24 mouse cellular contexts compared by ENCODE assay signal in genomic region chr11:70031321-70031670, GRCm38 (mm10). TPM values are rescaled to one million over a fixed set of nuclear protein-coding genes. Genes with fewer than 3 reads are reported as not detected.
DNase-seq lines count a peak whose midpoint lies in the region; ATAC-seq and TF ChIP-seq lines count a peak whose summit lies in the region.
"Had no signal": no experiment of that assay in that cellular context is flagged by ENCODE, and none has a peak within 500 bp of the region (broad histone marks: within the 10 kb centered on the region; RNA-seq: fewer than 3 reads in every experiment).

No protein-coding gene starts in this region.

- H3K9ac ChIP-seq in forebrain, embryonic 15.5 days (replicated peaks), result no peak overlapping the region
- H3K9ac ChIP-seq in forebrain, postnatal 0 days, result no peak overlapping the region
- no peak overlapping the region for H3K9ac ChIP-seq in hindbrain, embryonic 15.5 days
- H3K9ac ChIP-seq in hindbrain, embryonic 14.5 days, result no peak overlapping the region
- H3K9ac ChIP-seq in neural tube, embryonic 13.5 days, result no peak overlapping the region
- H3K9ac ChIP-seq: embryonic facial prominence, embryonic 15.5 days; heart, embryonic 13.5 days; intestine, embryonic 15.5 days had no signal

- H3K27me3 ChIP-seq in forebrain, embryonic 15.5 days, result no peaks in the 10 kb centered on the region
- no peaks in the 10 kb centered on the region for H3K27me3 ChIP-seq in forebrain, postnatal 0 days (ENCODE audit: insufficient read depth, low read length)
- no peaks in the 10 kb centered on the region for H3K27me3 ChIP-seq in hindbrain, embryonic 15.5 days
- no peaks in the 10 kb centered on the region for H3K27me3 ChIP-seq in hindbrain, embryonic 14.5 days (ENCODE audit: control insufficient read depth, insufficient read depth, low read length)
- no peaks in the 10 kb centered on the region for H3K27me3 ChIP-seq in neural tube, embryonic 13.5 days
- H3K27me3 ChIP-seq: embryonic facial prominence, embryonic 15.5 days; intestine, embryonic 15.5 days had no signal

- ATAC-seq in forebrain, embryonic 15.5 days (replicated peaks), result no peak
- ATAC-seq in forebrain, postnatal 0 days, result no peak
- ATAC-seq in hindbrain, embryonic 15.5 days (ENCODE audit: low FRiP score, low read depth), result no peak
- no peak for ATAC-seq in hindbrain, embryonic 14.5 days (ENCODE audit: low FRiP score)
- ATAC-seq in neural tube, embryonic 13.5 days (ENCODE audit: low read depth), result no peak
- ATAC-seq: intestine, embryonic 15.5 days had no signal

- DNase-seq in cerebellum, adult 9-11 months, result peak; percentile 47
- no peak for DNase-seq in cerebellum, postnatal 4 days (ENCODE audit: low spot score in 2 of 2)
- no peak for DNase-seq in forebrain, postnatal 0 days
- DNase-seq in hindbrain, embryonic 14.5 days (ENCODE audit: low spot score), result no peak
- DNase-seq in neural tube, embryonic 10.5 days (ENCODE audit: extremely low spot score, low spot score), result no peak
- DNase-seq: adrenal gland, postnatal 10 days; cerebellum, adult 11 months; cerebellum, adult 9-10 months; embryo, embryonic 11 days; gastrocnemius, adult 2 months; gastrocnemius, postnatal 25 days; heart, postnatal 4 days; kidney, adult 18-20 months had no signal

- TF ChIP-seq CTCF in forebrain, postnatal 0 days (IDR thresholded peaks at IDR 0.05; ENCODE audit: low read depth), result no peak

- peaks cover 26% of the 10 kb centered on the region for H3K36me3 ChIP-seq in forebrain, embryonic 15.5 days
- H3K36me3 ChIP-seq in forebrain, postnatal 0 days (ENCODE audit: insufficient read depth), result peaks cover 36% of the 10 kb centered on the region
- peaks cover 33% of the 10 kb centered on the region for H3K36me3 ChIP-seq in hindbrain, embryonic 15.5 days
- peaks cover 50% of the 10 kb centered on the region for H3K36me3 ChIP-seq in hindbrain, embryonic 14.5 days (replicated peaks; ENCODE audit: control insufficient read depth, insufficient read depth)
- peaks cover 49% of the 10 kb centered on the region for H3K36me3 ChIP-seq in neural tube, embryonic 13.5 days

- peak overlapping the region; percentile 95; the same call in 1 of the 2 replicates for H3K27ac ChIP-seq in forebrain, embryonic 15.5 days (replicated peaks)
- H3K27ac ChIP-seq in forebrain, postnatal 0 days (ENCODE audit: low read depth, low read length), result no peak overlapping the region
- H3K27ac ChIP-seq in hindbrain, embryonic 15.5 days (replicated peaks), result 0 out of 2 replicates have a peak overlapping the region, but pooled peaks have one; percentile 25
- no peak overlapping the region for H3K27ac ChIP-seq in hindbrain, embryonic 14.5 days
- H3K27ac ChIP-seq in neural tube, embryonic 13.5 days (replicated peaks), result peak overlapping the region; percentile 5; the same call in 1 of the 2 replicates
- H3K27ac ChIP-seq: embryonic facial prominence, embryonic 15.5 days; gastrocnemius, adult 2 months; heart, embryonic 13.5 days; intestine, embryonic 15.5 days had no signal

- 97% methylated on average over 11 of the region's 11 CpGs for WGBS in forebrain, embryonic 15.5 days
- 91% methylated on average over 11 of the region's 11 CpGs for WGBS in forebrain, postnatal 0 days
- 95% methylated on average over 11 of the region's 11 CpGs for WGBS in hindbrain, embryonic 15.5 days
- WGBS in hindbrain, embryonic 14.5 days, result 94% methylated on average over 11 of the region's 11 CpGs
- 95% methylated on average over 11 of the region's 11 CpGs for WGBS in neural tube, embryonic 13.5 days

- H3K9me3 ChIP-seq in forebrain, embryonic 15.5 days, result no peaks in the 10 kb centered on the region
- H3K9me3 ChIP-seq in forebrain, postnatal 0 days (ENCODE audit: low read length), result no peaks in the 10 kb centered on the region
- H3K9me3 ChIP-seq in hindbrain, embryonic 15.5 days, result no peaks in the 10 kb centered on the region
- no peaks in the 10 kb centered on the region for H3K9me3 ChIP-seq in hindbrain, embryonic 14.5 days (ENCODE audit: control insufficient read depth, low read length)
- H3K9me3 ChIP-seq in neural tube, embryonic 13.5 days, result no peaks in the 10 kb centered on the region
- H3K9me3 ChIP-seq: embryonic facial prominence, embryonic 15.5 days; heart, embryonic 13.5 days; intestine, embryonic 15.5 days had no signal

- peaks cover 49% of the 10 kb centered on the region for H3K4me1 ChIP-seq in forebrain, embryonic 15.5 days
- H3K4me1 ChIP-seq in forebrain, postnatal 0 days (ENCODE audit: insufficient read depth), result peaks cover 29% of the 10 kb centered on the region
- peaks cover 45% of the 10 kb centered on the region for H3K4me1 ChIP-seq in hindbrain, embryonic 15.5 days (replicated peaks)
- H3K4me1 ChIP-seq in hindbrain, embryonic 14.5 days (replicated peaks; ENCODE audit: control insufficient read depth, insufficient read depth, low read length), result peaks cover 38% of the 10 kb centered on the region
- H3K4me1 ChIP-seq in neural tube, embryonic 13.5 days (replicated peaks), result peaks cover 51% of the 10 kb centered on the region

- H3K4me3 ChIP-seq in forebrain, embryonic 15.5 days, result no peak overlapping the region
- H3K4me3 ChIP-seq in forebrain, postnatal 0 days (ENCODE audit: low read depth, low read length), result no peak overlapping the region
- H3K4me3 ChIP-seq in hindbrain, embryonic 15.5 days, result no peak overlapping the region
- H3K4me3 ChIP-seq in hindbrain, embryonic 14.5 days (replicated peaks; ENCODE audit: low read length), result no peak overlapping the region
- H3K4me3 ChIP-seq in neural tube, embryonic 13.5 days, result no peak overlapping the region
- H3K4me3 ChIP-seq: embryonic facial prominence, embryonic 15.5 days; erythroblast, embryonic 14.5 days; gastrocnemius, adult 2 months; heart, embryonic 13.5 days; intestine, embryonic 15.5 days had no signal

- no peak overlapping the region for H3K4me2 ChIP-seq in forebrain, embryonic 15.5 days (replicated peaks)
- H3K4me2 ChIP-seq in forebrain, postnatal 0 days (ENCODE audit: low read depth), result no peak overlapping the region
- H3K4me2 ChIP-seq in hindbrain, embryonic 15.5 days, result no peak overlapping the region
- H3K4me2 ChIP-seq in hindbrain, embryonic 14.5 days (replicated peaks), result no peak overlapping the region
- no peak overlapping the region for H3K4me2 ChIP-seq in neural tube, embryonic 13.5 days
- H3K4me2 ChIP-seq: embryonic facial prominence, embryonic 15.5 days; heart, embryonic 13.5 days; intestine, embryonic 15.5 days had no signal

RNA-seq across cellular contexts. Expression of gene Dlg4, which starts 14.6 kb away (rescaled TPM):
- polyA plus RNA-seq in forebrain, embryonic 15.5 days (2015; fragmentation: Nextera tagmentation; extraction: Ambion mirVana), result 27.8 and 29.8 TPM in 2 replicates
- total RNA-seq in forebrain, postnatal 0 days (2014; rRNA removed), result 214 and 230 TPM in 2 replicates
- 12.1 and 14.3 TPM in 2 replicates for polyA plus RNA-seq in forebrain, postnatal 0 days (2015; fragmentation: Nextera tagmentation; extraction: Ambion mirVana)
- 23.8 and 24.1 TPM in 2 replicates for polyA plus RNA-seq in hindbrain, embryonic 15.5 days (2015; fragmentation: Nextera tagmentation; extraction: Ambion mirVana)
- polyA plus RNA-seq in hindbrain, embryonic 14.5 days (2014; fragmentation: Nextera tagmentation; extraction: Ambion mirVana), result 25.6 and 26.6 TPM in 2 replicates
- 23.1 and 23.5 TPM in 2 replicates for polyA plus RNA-seq in neural tube, embryonic 13.5 days (2015; fragmentation: Nextera tagmentation; extraction: Ambion mirVana)

RNA-seq across cellular contexts. Expression of gene Acadvl, which starts 16.1 kb away (rescaled TPM):
- 57.0 and 60.7 TPM in 2 replicates for polyA plus RNA-seq in forebrain, embryonic 15.5 days (2015; fragmentation: Nextera tagmentation; extraction: Ambion mirVana)
- total RNA-seq in forebrain, postnatal 0 days (2014; rRNA removed), result 45.1 and 47.7 TPM in 2 replicates
- 47.9 and 51.5 TPM in 2 replicates for polyA plus RNA-seq in forebrain, postnatal 0 days (2015; fragmentation: Nextera tagmentation; extraction: Ambion mirVana)
- polyA plus RNA-seq in hindbrain, embryonic 15.5 days (2015; fragmentation: Nextera tagmentation; extraction: Ambion mirVana), result 58.0 and 62.2 TPM in 2 replicates
- 49.9 and 56.1 TPM in 2 replicates for polyA plus RNA-seq in hindbrain, embryonic 14.5 days (2014; fragmentation: Nextera tagmentation; extraction: Ambion mirVana)
- 58.2 and 60.9 TPM in 2 replicates for polyA plus RNA-seq in neural tube, embryonic 13.5 days (2015; fragmentation: Nextera tagmentation; extraction: Ambion mirVana)

RNA-seq across cellular contexts. Expression of gene Asgr1, which starts 22.6 kb away (rescaled TPM):
- polyA plus RNA-seq in forebrain, embryonic 15.5 days (2015; fragmentation: Nextera tagmentation; extraction: Ambion mirVana), result 1.8 and 2.0 TPM in 2 replicates
- total RNA-seq in forebrain, postnatal 0 days (2014; rRNA removed), result 3.0 and 5.4 TPM in 2 replicates
- 4.3 and 4.5 TPM in 2 replicates for polyA plus RNA-seq in forebrain, postnatal 0 days (2015; fragmentation: Nextera tagmentation; extraction: Ambion mirVana)
- polyA plus RNA-seq in hindbrain, embryonic 15.5 days (2015; fragmentation: Nextera tagmentation; extraction: Ambion mirVana), result 2.8 and 4.7 TPM in 2 replicates
- 2.4 and 4.1 TPM in 2 replicates for polyA plus RNA-seq in hindbrain, embryonic 14.5 days (2014; fragmentation: Nextera tagmentation; extraction: Ambion mirVana)
- 1.4 and 2.6 TPM in 2 replicates for polyA plus RNA-seq in neural tube, embryonic 13.5 days (2015; fragmentation: Nextera tagmentation; extraction: Ambion mirVana)
- total RNA-seq: common myeloid progenitor, adult 5-6 weeks; gastrocnemius, adult 2 months; gastrocnemius, postnatal 25 days; granulocyte monocyte progenitor cell, adult 5-6 weeks; heart, postnatal 4 days; MEL had no signal
- polyA plus RNA-seq: erythroblast, embryonic 14.5 days; heart, embryonic 13.5 days; heart, postnatal 0 days had no signal

RNA-seq across cellular contexts. Expression of gene Dvl2, which starts 30.9 kb away (rescaled TPM):
- polyA plus RNA-seq in forebrain, embryonic 15.5 days (2015; fragmentation: Nextera tagmentation; extraction: Ambion mirVana), result 35.3 and 37.5 TPM in 2 replicates
- total RNA-seq in forebrain, postnatal 0 days (2014; rRNA removed), result 31.9 and 43.9 TPM in 2 replicates
- 12.7 and 15.7 TPM in 2 replicates for polyA plus RNA-seq in forebrain, postnatal 0 days (2015; fragmentation: Nextera tagmentation; extraction: Ambion mirVana)
- 26.4 and 28.7 TPM in 2 replicates for polyA plus RNA-seq in hindbrain, embryonic 15.5 days (2015; fragmentation: Nextera tagmentation; extraction: Ambion mirVana)
- 17.9 and 20.9 TPM in 2 replicates for polyA plus RNA-seq in hindbrain, embryonic 14.5 days (2014; fragmentation: Nextera tagmentation; extraction: Ambion mirVana)
- 26.7 and 28.8 TPM in 2 replicates for polyA plus RNA-seq in neural tube, embryonic 13.5 days (2015; fragmentation: Nextera tagmentation; extraction: Ambion mirVana)

RNA-seq across cellular contexts. Expression of gene Phf23, which starts 35.7 kb away (rescaled TPM):
- polyA plus RNA-seq in forebrain, embryonic 15.5 days (2015; fragmentation: Nextera tagmentation; extraction: Ambion mirVana), result 71.5 and 75.6 TPM in 2 replicates
- total RNA-seq in forebrain, postnatal 0 days (2014; rRNA removed), result 47.6 and 52.7 TPM in 2 replicates
- polyA plus RNA-seq in forebrain, postnatal 0 days (2015; fragmentation: Nextera tagmentation; extraction: Ambion mirVana), result 48.0 and 49.7 TPM in 2 replicates
- polyA plus RNA-seq in hindbrain, embryonic 15.5 days (2015; fragmentation: Nextera tagmentation; extraction: Ambion mirVana), result 56.1 and 62.2 TPM in 2 replicates
- 38.0 and 38.4 TPM in 2 replicates for polyA plus RNA-seq in hindbrain, embryonic 14.5 days (2014; fragmentation: Nextera tagmentation; extraction: Ambion mirVana)
- polyA plus RNA-seq in neural tube, embryonic 13.5 days (2015; fragmentation: Nextera tagmentation; extraction: Ambion mirVana), result 74.2 and 76.3 TPM in 2 replicates

Comparison
In these comparisons a context has a peak if more than half of its experiments do, and no peak if none do; other contexts are left out.
1. H3K27ac ChIP-seq: peak in forebrain, embryonic 15.5 days (single experiment), hindbrain, embryonic 15.5 days (single experiment) and neural tube, embryonic 13.5 days (single experiment); none in forebrain, postnatal 0 days (single experiment) and hindbrain, embryonic 14.5 days (single experiment).